Mouse (Mus musculus) lung, embryonic 15.5 days (tissue): ENCODE data around the gene C1ql1. TPM values are rescaled to one million over a fixed set of nuclear protein-coding genes. Genes with fewer than 3 reads are reported as not detected.

Experiments
- ATAC-seq: fragments of 200-750 bp; cut with Nextera tagmentation; 2 replicates; pipeline ENCODE4 v1.8.0; 2017; ENCODE audit warnings: moderate number of reproducible peaks, borderline replicate concordance; ENCODE audit not compliant: low FRiP score, low TSS enrichment; ENCODE audit errors: extremely low read depth
- H3K27ac ChIP-seq: fragments of 300-500 bp; sonication (generic); 2 replicates; pipeline ENCODE4 v1.5.1; 2015; ENCODE audit warnings: moderate library complexity, mild to moderate bottlenecking, inconsistent platforms
- H3K27me3 ChIP-seq: fragments of 300-500 bp; sonication (generic); 2 replicates; pipeline ENCODE4 v1.6.1; 2015; ENCODE audit warnings: inconsistent platforms
- H3K36me3 ChIP-seq: fragments of 300-500 bp; sonication (generic); 2 replicates; pipeline ENCODE4 v1.6.1; 2015; ENCODE audit warnings: inconsistent platforms
- H3K4me1 ChIP-seq: fragments of 300-500 bp; sonication (generic); 2 replicates; pipeline ENCODE4 v1.6.1; 2015; ENCODE audit warnings: inconsistent platforms
- H3K4me2 ChIP-seq: fragments of 300-500 bp; sonication (generic); 2 replicates; pipeline ENCODE4 v1.6.1; 2015; ENCODE audit warnings: inconsistent platforms, mild to moderate bottlenecking, moderate library complexity
- H3K4me3 ChIP-seq: fragments of 300-500 bp; sonication (generic); 2 replicates; pipeline ENCODE4 v1.5.1; 2015; ENCODE audit warnings: mild to moderate bottlenecking, inconsistent platforms
- H3K9ac ChIP-seq: fragments of 300-500 bp; sonication (generic); 2 replicates; pipeline ENCODE4 v1.6.1; 2015; ENCODE audit warnings: inconsistent platforms
- H3K9me3 ChIP-seq: fragments of 300-500 bp; sonication (generic); 2 replicates; pipeline ENCODE4 v1.6.1; 2016; ENCODE audit warnings: inconsistent platforms
- WGBS: fragments of 180-500 bp; shearing (Covaris S2); methylation state at CpG from one replicate; pipeline ENCODE4 v1.1.7; 2015; 5-methylcytosine and 5-hydroxymethylcytosine counted together
- polyA plus RNA-seq: library from polyadenylated mRNA; unstranded; fragments of >200 nt; fragmentation: Nextera tagmentation; extraction: Ambion mirVana; gene quantifications from 2 replicates; pipeline ENCODE4 v1.2.1, GENCODE M21; 2015

The C1ql1 gene
- polyA plus RNA-seq, 1 experiment from 2014 or later, result 1.4 TPM

DNA sequence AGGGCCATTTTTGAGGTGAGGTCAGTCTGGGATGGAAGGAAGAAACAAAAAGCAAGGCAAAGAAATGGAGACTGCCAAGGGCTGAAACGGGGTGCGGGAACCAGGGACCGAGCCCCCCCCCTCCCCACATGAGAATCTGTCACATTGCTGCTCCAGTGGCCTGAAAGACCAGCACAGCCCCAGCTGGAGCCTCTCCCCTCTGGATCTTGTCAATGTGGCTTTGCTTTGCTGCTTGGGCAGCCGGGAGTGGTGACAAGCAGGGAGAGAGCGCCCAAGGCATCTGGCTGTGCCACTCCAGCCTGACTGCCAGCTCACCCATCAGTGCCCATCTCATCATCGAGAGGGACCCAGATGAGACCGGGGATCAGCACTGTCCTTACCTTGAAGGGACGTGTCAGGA, 11.2 kb upstream of the C1ql1 start:
- no peak overlapping the region for H3K9ac ChIP-seq
- no peaks in the 10 kb centered on the region for H3K36me3 ChIP-seq
- no peak for ATAC-seq
- H3K4me3 ChIP-seq, result no peak overlapping the region
- H3K4me2 ChIP-seq, result no peak overlapping the region
- no peaks in the 10 kb centered on the region for H3K9me3 ChIP-seq
- no peak overlapping the region for H3K27ac ChIP-seq
- peaks cover 11% of the 10 kb centered on the region; the same call in 1 of the 2 replicates for H3K27me3 ChIP-seq
- 60% methylated on average over 8 of the region's 8 CpGs for WGBS
- peaks cover 18% of the 10 kb centered on the region for H3K4me1 ChIP-seq

GRCm38 (mm10) chr11:102956962-102957614, 10.6 kb upstream of the C1ql1 start:
- ATAC-seq, result peak; percentile 90
- Histone ChIP-seq H3K9ac (no peak overlapping the region), H3K9me3 (no peaks in the 10 kb centered on the region), H3K4me2 (no peak overlapping the region), H3K27me3 (peaks cover 13% of the 10 kb centered on the region; the same call in 1 of the 2 replicates), H3K27ac (no peak overlapping the region), H3K4me3 (no peak overlapping the region), H3K4me1 (peaks cover 18% of the 10 kb centered on the region), H3K36me3 (no peaks in the 10 kb centered on the region)
- WGBS, result 24% methylated on average over 16 of the region's 16 CpGs

GRCm38 (mm10) chr11:102952922-102953321, 6.4 kb upstream of the C1ql1 start:
- WGBS, result 36% methylated on average over 6 of the region's 6 CpGs
- H3K4me2 ChIP-seq, result no peak overlapping the region
- no peaks in the 10 kb centered on the region for H3K36me3 ChIP-seq
- no peak overlapping the region for H3K9ac ChIP-seq
- peaks cover 25% of the 10 kb centered on the region for H3K4me1 ChIP-seq
- ATAC-seq, result no peak
- no peaks in the 10 kb centered on the region for H3K9me3 ChIP-seq
- H3K27me3 ChIP-seq, result peaks cover 55% of the 10 kb centered on the region
- H3K4me3 ChIP-seq, result no peak overlapping the region
- H3K27ac ChIP-seq, result no peak overlapping the region

GRCm38 (mm10) chr11:102948043-102948961, 1.8 kb upstream of the C1ql1 start:
- no peaks in the 10 kb centered on the region for H3K9me3 ChIP-seq
- H3K9ac ChIP-seq, result peak overlapping the region; percentile 48
- peak overlapping the region; percentile 44 for H3K4me3 ChIP-seq
- H3K4me1 ChIP-seq, result peaks cover 33% of the 10 kb centered on the region
- H3K27me3 ChIP-seq, result peaks cover 95% of the 10 kb centered on the region
- ATAC-seq, result no peak
- peak overlapping the region; percentile 75 for H3K4me2 ChIP-seq
- H3K36me3 ChIP-seq, result no peaks in the 10 kb centered on the region
- H3K27ac ChIP-seq, result no peak overlapping the region
- 3% methylated on average over 51 of the region's 51 CpGs for WGBS

DNA sequence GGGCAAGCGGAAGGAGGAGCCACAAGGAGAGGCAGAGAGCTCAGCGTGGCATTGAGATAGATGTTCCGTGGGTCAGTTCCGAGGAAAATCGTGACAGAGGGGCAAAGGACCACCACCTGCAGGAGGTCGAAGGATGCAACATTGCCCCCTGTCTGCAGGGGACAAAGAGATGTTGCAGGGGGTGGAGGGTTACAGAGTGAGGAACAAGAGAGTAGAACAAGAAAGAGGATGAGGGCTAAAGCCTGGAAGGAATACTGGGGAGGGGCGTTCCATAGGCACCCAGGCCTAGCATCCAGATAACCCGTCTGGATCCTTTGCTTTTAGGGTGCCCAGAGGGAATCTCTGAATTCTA, 480 bp upstream of the C1ql1 start:
- peak overlapping the region; percentile 87 for H3K4me2 ChIP-seq
- H3K4me3 ChIP-seq, result peak overlapping the region; percentile 39
- no peak overlapping the region for H3K9ac ChIP-seq
- H3K4me1 ChIP-seq, result peaks cover 33% of the 10 kb centered on the region
- H3K27ac ChIP-seq, result no peak overlapping the region
- H3K36me3 ChIP-seq, result no peaks in the 10 kb centered on the region
- no peaks in the 10 kb centered on the region for H3K9me3 ChIP-seq
- ATAC-seq, result no peak; the same call in 1 of the 2 replicates
- peaks cover 99% of the 10 kb centered on the region for H3K27me3 ChIP-seq
- 11% methylated on average over 8 of the region's 8 CpGs for WGBS

GRCm38 (mm10) chr11:102945306-102946264, 903 bp downstream of the C1ql1 start:
- Histone ChIP-seq H3K4me2 (peak overlapping the region; percentile 87), H3K4me1 (peaks cover 33% of the 10 kb centered on the region), H3K27me3 (peaks cover 93% of the 10 kb centered on the region), H3K9ac (no peak overlapping the region), H3K27ac (no peak overlapping the region), H3K4me3 (peak overlapping the region; percentile 39), H3K9me3 (no peaks in the 10 kb centered on the region), H3K36me3 (no peaks in the 10 kb centered on the region)
- ATAC-seq, result no peak
- 2% methylated on average over 54 of the region's 54 CpGs for WGBS

GRCm38 (mm10) chr11:102941236-102941635, 5.3 kb downstream of the C1ql1 start:
- no peak overlapping the region for H3K9ac ChIP-seq
- H3K9me3 ChIP-seq, result no peaks in the 10 kb centered on the region
- WGBS, result 49% methylated on average over 6 of the region's 6 CpGs
- H3K27ac ChIP-seq, result no peak overlapping the region
- H3K4me2 ChIP-seq, result no peak overlapping the region
- H3K4me3 ChIP-seq, result no peak overlapping the region
- no peaks in the 10 kb centered on the region for H3K36me3 ChIP-seq
- H3K27me3 ChIP-seq, result peaks cover 75% of the 10 kb centered on the region
- peaks cover 25% of the 10 kb centered on the region for H3K4me1 ChIP-seq
- no peak for ATAC-seq

- Histone ChIP-seq H3K27ac (no peak overlapping the region), H3K36me3 (no peaks in the 10 kb centered on the region), H3K27me3 (peaks cover 60% of the 10 kb centered on the region), H3K4me3 (no peak overlapping the region), H3K9ac (no peak overlapping the region), H3K4me1 (peaks cover 9% of the 10 kb centered on the region; the same call in 1 of the 2 replicates), H3K4me2 (peak overlapping the region; percentile 36; the same call in 1 of the 2 replicates), H3K9me3 (no peaks in the 10 kb centered on the region)
- 17% methylated on average over 13 of the region's 13 CpGs for WGBS
- ATAC-seq, result peak; percentile 42; the same call in 1 of the 2 replicates
These were observed 7.3 kb downstream of the C1ql1 start for GRCm38 (mm10) chr11:102939024-102939675.

DNA sequence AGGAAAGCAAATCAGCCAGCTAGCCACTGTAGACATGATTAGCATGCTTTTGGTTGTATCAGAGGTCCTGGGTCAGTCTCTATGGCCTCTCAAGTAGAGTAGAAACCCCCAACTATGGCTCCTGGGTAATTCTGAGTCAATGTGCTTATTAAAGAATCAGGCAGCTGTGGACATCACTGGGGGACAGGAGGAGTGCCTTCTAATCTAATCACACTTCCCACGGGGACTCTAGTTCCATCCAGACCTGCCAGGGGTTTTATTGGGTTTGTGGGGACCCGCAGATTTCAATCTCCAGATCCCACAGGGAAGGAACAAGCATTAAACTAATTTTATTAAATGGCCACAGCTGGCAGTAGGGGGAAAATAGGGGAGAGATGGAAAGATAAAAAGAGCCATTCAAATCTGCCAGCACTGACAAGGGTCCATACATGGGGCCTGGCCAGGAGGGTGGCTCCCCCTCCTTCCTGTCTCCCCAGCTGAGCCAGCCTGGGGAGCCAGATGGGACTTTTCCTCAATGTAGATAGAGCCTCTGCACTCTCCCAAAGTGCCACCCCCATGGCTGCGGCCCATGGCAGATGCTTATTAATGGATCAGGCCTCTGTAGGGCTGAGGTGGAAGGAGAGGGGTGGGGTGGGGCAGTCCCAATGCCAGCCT, 8.8 kb downstream of the C1ql1 start:
- WGBS, result 68% methylated on average over 3 of the region's 3 CpGs
- Histone ChIP-seq H3K4me2 (no peak overlapping the region), H3K36me3 (no peaks in the 10 kb centered on the region), H3K27ac (no peak overlapping the region), H3K4me1 (peaks cover 9% of the 10 kb centered on the region; the same call in 1 of the 2 replicates), H3K9me3 (no peaks in the 10 kb centered on the region), H3K9ac (no peak overlapping the region), H3K4me3 (no peak overlapping the region), H3K27me3 (peaks cover 49% of the 10 kb centered on the region)
- no peak; the same call in 1 of the 2 replicates for ATAC-seq

DNA sequence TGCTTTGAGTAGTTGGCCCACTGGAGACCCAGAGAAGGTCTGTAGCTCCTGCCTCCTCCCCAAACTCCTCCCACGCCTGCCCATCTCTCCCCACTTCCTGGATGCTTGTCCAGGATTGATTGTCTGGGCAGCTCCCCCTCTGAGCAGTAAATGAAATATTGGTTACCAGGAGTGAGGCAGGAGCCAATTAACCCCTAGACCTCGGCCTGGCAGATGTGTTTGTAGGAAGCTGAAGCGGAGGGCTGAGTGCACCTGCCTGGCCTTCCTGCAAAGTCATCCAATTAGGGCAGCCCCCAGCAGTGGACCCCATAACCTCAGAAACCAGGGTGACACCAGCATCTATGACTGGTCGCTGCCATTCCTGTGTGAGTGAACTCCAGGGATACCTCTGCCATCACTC, 10.2 kb downstream of the C1ql1 start:
- H3K4me2 ChIP-seq, result no peak overlapping the region

More for the DNA sequence above, 10.2 kb downstream of the C1ql1 start:
- no peak for ATAC-seq
- Histone ChIP-seq H3K27me3 (peaks cover 41% of the 10 kb centered on the region; the same call in 1 of the 2 replicates), H3K4me3 (no peak overlapping the region), H3K27ac (no peak overlapping the region), H3K9ac (no peak overlapping the region), H3K4me1 (peaks cover 9% of the 10 kb centered on the region; the same call in 1 of the 2 replicates), H3K9me3 (no peaks in the 10 kb centered on the region), H3K36me3 (no peaks in the 10 kb centered on the region)
- 32% methylated on average over 4 of the region's 4 CpGs for WGBS
